Mouse (Mus musculus) gastrocnemius, adult 8-10 months (tissue): ENCODE measurements around the gene Acss1. TPM values are rescaled to one million over a fixed set of nuclear protein-coding genes. Genes with fewer than 3 reads are reported as not detected.
A peak's percentile ranks its signal among the peaks of the same experiment; 100 is the strongest.

Experiments
- DNase-seq, 2 experiments: peaks; one replicate each; pipeline ENCODE4 v3.0.0; 2022; ENCODE audit warnings: low spot score in 2 of 2
- total RNA-seq, 4 experiments: library from RNA; stranded (reverse); gene quantifications; 2 replicates each; pipeline ENCODE4 v1.2.4; 2022

Gene Acss1
- total RNA-seq, 4 experiments from 2014 or later = 16.1 to 25.1 (median 18.9) TPM

GRCm38 (mm10) chr2:150666723-150667064 lies 1.6 kb downstream of the Acss1 start:
- no peak for DNase-seq

- DNase-seq = no peak
Observed at GRCm38 (mm10) chr2:150665534-150666451, 2.5 kb downstream of the Acss1 start.

GRCm38 (mm10) chr2:150665006-150665405 lies 3.3 kb downstream of the Acss1 start:
- no peak for DNase-seq

GRCm38 (mm10) chr2:150664152-150664920 lies 4.0 kb downstream of the Acss1 start:
- DNase-seq = no peak

GRCm38 (mm10) chr2:150663255-150663654 lies 5.0 kb downstream of the Acss1 start:
- DNase-seq = no peak

- DNase-seq = no peak
Observed at GRCm38 (mm10) chr2:150662007-150662406, 6.3 kb downstream of the Acss1 start.

- DNase-seq = no peak
Observed at GRCm38 (mm10) chr2:150660668-150661451, 7.4 kb downstream of the Acss1 start.

- DNase-seq = no peak
Observed at GRCm38 (mm10) chr2:150660049-150660448, 8.3 kb downstream of the Acss1 start.

- no peak for DNase-seq
Observed at GRCm38 (mm10) chr2:150656975-150657768, 11.1 kb downstream of the Acss1 start.

GRCm38 (mm10) chr2:150656112-150656511 lies 12.2 kb downstream of the Acss1 start:
- DNase-seq = no peak

- no peak for DNase-seq
Observed at GRCm38 (mm10) chr2:150655290-150655689, 13.0 kb downstream of the Acss1 start.

GRCm38 (mm10) chr2:150654814-150655213 lies 13.5 kb downstream of the Acss1 start:
- DNase-seq = no peak

GRCm38 (mm10) chr2:150651366-150651765 lies 16.9 kb downstream of the Acss1 start:
- no peak for DNase-seq

- DNase-seq = no peak
Observed at GRCm38 (mm10) chr2:150650511-150651074, 17.7 kb downstream of the Acss1 start.

- DNase-seq = peak in 1 of 2 experiments; percentile 20
Observed at GRCm38 (mm10) chr2:150648300-150648895, 19.9 kb downstream of the Acss1 start.

GRCm38 (mm10) chr2:150647681-150648299 lies 20.5 kb downstream of the Acss1 start:
- DNase-seq = no peak

- no peak for DNase-seq
Observed at GRCm38 (mm10) chr2:150646411-150647121, 21.7 kb downstream of the Acss1 start.

GRCm38 (mm10) chr2:150645225-150645624 lies 23.1 kb downstream of the Acss1 start:
- DNase-seq = no peak
